Mouse (Mus musculus): Measurements from ENCODE around the gene Brap. TPM values are rescaled to one million over a fixed set of nuclear protein-coding genes. Genes with fewer than 3 reads are reported as not detected.
A peak's percentile ranks its signal among the peaks of the same experiment; 100 is the strongest.
"Not testable (repeated sequence)": the region's sequence is repeated elsewhere in the genome, so short reads cannot be mapped to it uniquely, and the experiment has no call there.

The Brap gene
- total RNA-seq (2021) = 10 to 100 TPM; 27.3 to 30.2 TPM
- long read RNA-seq, experiment 1, full-length matches to known transcripts = 44 of 71 reads
- long read RNA-seq, experiment 1, partial matches to known transcripts = 24 of 71 reads
- long read RNA-seq, experiment 1, other reads (novel, unspliced or antisense) = 3 of 71 reads
- long read RNA-seq, experiment 2, full-length matches to known transcripts = 42 of 62 reads
- long read RNA-seq, experiment 2, partial matches to known transcripts = 16 of 62 reads
- long read RNA-seq, experiment 2, other reads (novel, unspliced or antisense) = 4 of 62 reads

- peak; percentile 93 for DNase-seq
Measured at GRCm38 (mm10) chr5:121660059-121660896, at the start of gene Brap, which contains the start of gene Acad10. Brap (plus strand) TSS chr5:121660563. Acad10 (minus strand) TSS chr5:121660514.

- DNase-seq = no peak
Measured at GRCm38 (mm10) chr5:121612036-121612435, 48.3 kb upstream of the Brap start.

GRCm38 (mm10) chr5:121614921-121615320 lies 45.4 kb upstream of the Brap start:
- not testable (repeated sequence) for DNase-seq

GRCm38 (mm10) chr5:121618592-121619513 lies 41.5 kb upstream of the Brap start, which contains the start of gene Acad12:
Acad12 (minus strand) TSS chr5:121618938.
- DNase-seq = peak; percentile 83

- no peak for DNase-seq
Measured at GRCm38 (mm10) chr5:121621102-121621501, 39.3 kb upstream of the Brap start.

- DNase-seq = no peak
Measured at GRCm38 (mm10) chr5:121623241-121623640, 37.1 kb upstream of the Brap start.

- peak; percentile 40 for DNase-seq
Measured at GRCm38 (mm10) chr5:121627871-121628270, 32.5 kb upstream of the Brap start.

GRCm38 (mm10) chr5:121631106-121631647 lies 29.2 kb upstream of the Brap start:
- DNase-seq = not testable (repeated sequence)

- DNase-seq = no peak
Measured at GRCm38 (mm10) chr5:121632804-121633203, 27.6 kb upstream of the Brap start.

- no peak for DNase-seq
Measured at GRCm38 (mm10) chr5:121634668-121635067, 25.7 kb upstream of the Brap start.

GRCm38 (mm10) chr5:121637296-121637695 lies 23.1 kb upstream of the Brap start:
- no peak for DNase-seq

- DNase-seq = no peak
Measured at GRCm38 (mm10) chr5:121639601-121640000, 20.8 kb upstream of the Brap start.

- no peak for DNase-seq
Measured at GRCm38 (mm10) chr5:121649134-121649533, 11.2 kb upstream of the Brap start.

- DNase-seq = no peak
Measured at GRCm38 (mm10) chr5:121654526-121654925, 5.8 kb upstream of the Brap start.

GRCm38 (mm10) chr5:121656866-121657265 lies 3.5 kb upstream of the Brap start:
- not testable (repeated sequence) for DNase-seq

GRCm38 (mm10) chr5:121657656-121658055 lies 2.7 kb upstream of the Brap start:
- DNase-seq = not testable (repeated sequence)

GRCm38 (mm10) chr5:121660897-121661254 lies 513 bp downstream of the Brap start:
- DNase-seq = no peak

- DNase-seq = no peak
Measured at GRCm38 (mm10) chr5:121661494-121661893, 1.1 kb downstream of the Brap start.

- DNase-seq = no peak
Measured at GRCm38 (mm10) chr5:121663456-121663855, 3.1 kb downstream of the Brap start.

GRCm38 (mm10) chr5:121664078-121664477 lies 3.7 kb downstream of the Brap start:
- no peak for DNase-seq

GRCm38 (mm10) chr5:121664971-121665370 lies 4.6 kb downstream of the Brap start:
- no peak for DNase-seq

GRCm38 (mm10) chr5:121667067-121667466 lies 6.7 kb downstream of the Brap start:
- no peak for DNase-seq
